Mouse (Mus musculus): ENCODE data around the gene Asf1b. TPM values are rescaled to one million over a fixed set of nuclear protein-coding genes. Genes with fewer than 3 reads are reported as not detected.

Gene Asf1b
- polyA plus RNA-seq, 1 experiment from 2014 or later: 68.2 TPM

DNA sequence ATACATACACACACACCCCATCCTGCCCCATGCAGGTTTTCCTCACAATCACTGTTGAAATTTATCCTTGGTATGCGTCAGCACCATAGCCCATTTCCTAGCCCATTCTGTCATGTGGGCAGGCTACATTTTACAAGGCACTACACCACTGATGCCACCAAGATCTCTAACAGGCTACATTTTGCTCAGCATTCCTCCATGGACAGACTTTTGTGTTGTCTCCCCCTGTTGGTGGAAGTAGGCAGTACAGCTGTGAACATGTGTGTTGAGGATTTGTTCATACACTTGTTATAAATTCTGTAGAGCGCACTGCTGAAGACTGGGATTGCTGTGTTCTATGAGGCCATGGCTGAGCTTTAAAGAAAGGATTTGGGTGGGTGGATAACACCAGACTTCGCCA is 33.7 kb upstream of the Asf1b start:
- ATAC-seq (ENCODE audit: low FRiP score, low TSS enrichment): no peak
- 73% methylated on average over 3 of the region's 3 CpGs for WGBS
- no peak overlapping the region for H3K27ac ChIP-seq (ENCODE audit: low read depth, low read length)
- no peaks in the 10 kb centered on the region for H3K9me3 ChIP-seq (ENCODE audit: control insufficient read depth, low read length)
- peaks cover 68% of the 10 kb centered on the region for H3K36me3 ChIP-seq (ENCODE audit: control insufficient read depth, insufficient read depth, low read length)
- peaks cover 8% of the 10 kb centered on the region for H3K4me1 ChIP-seq (ENCODE audit: control insufficient read depth, insufficient read depth, low read length)
- no peak overlapping the region for H3K4me3 ChIP-seq (ENCODE audit: low read length)
- no peaks in the 10 kb centered on the region for H3K27me3 ChIP-seq (ENCODE audit: control insufficient read depth, insufficient read depth, low read length)
- no peak overlapping the region for H3K4me2 ChIP-seq (replicated peaks; ENCODE audit: low read depth, low read length)
- no peak overlapping the region for H3K9ac ChIP-seq (ENCODE audit: low read depth, low read length)

DNA sequence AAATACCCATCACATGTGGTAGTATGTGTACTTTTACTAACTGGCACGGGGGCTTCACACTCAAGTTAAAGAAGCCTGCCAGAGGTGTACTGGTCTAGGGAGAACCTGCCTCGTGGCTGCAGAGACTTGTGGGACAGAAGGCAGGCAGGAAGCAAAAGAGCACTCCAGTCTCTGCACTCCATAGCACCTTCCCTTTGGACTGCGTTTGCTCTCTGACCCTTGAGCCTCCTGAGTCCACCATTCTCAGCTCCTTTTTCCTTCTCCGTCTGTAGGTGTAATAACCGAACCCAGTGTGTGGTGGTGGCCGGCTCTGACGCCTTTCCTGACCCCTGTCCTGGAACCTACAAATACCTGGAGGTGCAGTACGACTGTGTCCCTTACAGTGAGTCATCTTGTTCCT is 32.6 kb upstream of the Asf1b start:
- H3K27me3 ChIP-seq (ENCODE audit: control insufficient read depth, insufficient read depth, low read length): no peaks in the 10 kb centered on the region
- no peak overlapping the region for H3K9ac ChIP-seq (ENCODE audit: low read depth, low read length)
- H3K9me3 ChIP-seq (ENCODE audit: control insufficient read depth, low read length): no peaks in the 10 kb centered on the region
- peaks cover 12% of the 10 kb centered on the region for H3K4me1 ChIP-seq (ENCODE audit: control insufficient read depth, insufficient read depth, low read length)
- 91% methylated on average over 8 of the region's 8 CpGs for WGBS
- no peak overlapping the region for H3K4me3 ChIP-seq (ENCODE audit: low read length)
- H3K4me2 ChIP-seq (replicated peaks; ENCODE audit: low read depth, low read length): no peak overlapping the region
- H3K27ac ChIP-seq (ENCODE audit: low read depth, low read length): no peak overlapping the region
- no peak for ATAC-seq (ENCODE audit: low FRiP score, low TSS enrichment)
- peaks cover 63% of the 10 kb centered on the region for H3K36me3 ChIP-seq (ENCODE audit: control insufficient read depth, insufficient read depth, low read length)

DNA sequence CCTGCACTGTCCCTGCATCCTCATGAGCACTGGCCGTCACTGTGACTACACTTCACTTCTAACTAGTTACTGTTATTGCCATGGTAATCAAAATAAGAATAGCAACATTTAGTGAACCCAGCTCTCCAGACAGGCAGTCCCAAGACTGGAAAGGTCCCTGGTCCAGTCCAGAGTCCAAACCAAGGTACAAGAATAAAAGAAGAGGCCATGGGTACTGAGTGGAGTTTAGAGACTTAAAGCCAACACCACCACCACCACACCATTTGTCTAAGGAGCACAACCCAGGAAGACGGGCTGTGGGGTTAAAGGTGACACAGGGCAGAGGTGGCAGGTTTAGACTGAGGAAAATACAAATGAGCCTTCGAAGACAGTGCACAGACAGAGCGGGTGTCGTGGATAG is 30.7 kb upstream of the Asf1b start:
- H3K27me3 ChIP-seq (ENCODE audit: control insufficient read depth, insufficient read depth, low read length): no peaks in the 10 kb centered on the region
- H3K9ac ChIP-seq (ENCODE audit: low read depth, low read length): no peak overlapping the region
- 76% methylated on average over 5 of the region's 5 CpGs for WGBS
- ATAC-seq (ENCODE audit: low FRiP score, low TSS enrichment): no peak
- no peak overlapping the region for H3K4me3 ChIP-seq (ENCODE audit: low read length)
- peaks cover 60% of the 10 kb centered on the region for H3K36me3 ChIP-seq (ENCODE audit: control insufficient read depth, insufficient read depth, low read length)
- peaks cover 12% of the 10 kb centered on the region for H3K4me1 ChIP-seq (ENCODE audit: control insufficient read depth, insufficient read depth, low read length)
- H3K9me3 ChIP-seq (ENCODE audit: control insufficient read depth, low read length): no peaks in the 10 kb centered on the region
- H3K4me2 ChIP-seq (replicated peaks; ENCODE audit: low read depth, low read length): no peak overlapping the region
- H3K27ac ChIP-seq (ENCODE audit: low read depth, low read length): no peak overlapping the region

DNA sequence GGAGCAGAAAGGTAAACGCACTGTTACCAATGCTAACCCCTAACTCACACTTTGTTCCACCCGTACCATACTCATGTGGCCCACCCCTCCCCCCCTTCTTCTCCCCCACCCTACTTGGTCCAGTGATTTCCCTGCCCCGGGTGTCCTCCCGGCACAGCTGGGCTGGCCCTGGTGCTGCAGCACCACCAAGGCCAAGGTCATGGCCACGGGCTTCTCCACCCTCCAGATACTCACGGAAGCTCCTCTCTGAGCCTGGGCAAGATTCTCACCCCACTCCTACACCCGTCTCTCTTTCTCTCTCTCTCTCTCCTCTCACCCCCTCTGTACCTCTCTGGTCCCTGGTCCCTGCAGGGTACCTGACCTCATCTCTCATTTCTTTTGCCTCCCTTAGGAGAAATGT is 29.0 kb upstream of the Asf1b start:
- no peak for ATAC-seq (ENCODE audit: low FRiP score, low TSS enrichment)
- Histone ChIP-seq H3K36me3 (ENCODE audit: control insufficient read depth, insufficient read depth, low read length) (peaks cover 61% of the 10 kb centered on the region), H3K9ac (ENCODE audit: low read depth, low read length) (no peak overlapping the region), H3K4me3 (ENCODE audit: low read length) (no peak overlapping the region), H3K4me1 (ENCODE audit: control insufficient read depth, insufficient read depth, low read length) (peaks cover 12% of the 10 kb centered on the region), H3K4me2 (replicated peaks; ENCODE audit: low read depth, low read length) (no peak overlapping the region), H3K27me3 (ENCODE audit: control insufficient read depth, insufficient read depth, low read length) (no peaks in the 10 kb centered on the region), H3K9me3 (ENCODE audit: control insufficient read depth, low read length) (no peaks in the 10 kb centered on the region), H3K27ac (ENCODE audit: low read depth, low read length) (0 out of 2 replicates have a peak overlapping the region, but pooled peaks have one; percentile 4)
- WGBS: 38% methylated on average over 7 of the region's 7 CpGs

DNA sequence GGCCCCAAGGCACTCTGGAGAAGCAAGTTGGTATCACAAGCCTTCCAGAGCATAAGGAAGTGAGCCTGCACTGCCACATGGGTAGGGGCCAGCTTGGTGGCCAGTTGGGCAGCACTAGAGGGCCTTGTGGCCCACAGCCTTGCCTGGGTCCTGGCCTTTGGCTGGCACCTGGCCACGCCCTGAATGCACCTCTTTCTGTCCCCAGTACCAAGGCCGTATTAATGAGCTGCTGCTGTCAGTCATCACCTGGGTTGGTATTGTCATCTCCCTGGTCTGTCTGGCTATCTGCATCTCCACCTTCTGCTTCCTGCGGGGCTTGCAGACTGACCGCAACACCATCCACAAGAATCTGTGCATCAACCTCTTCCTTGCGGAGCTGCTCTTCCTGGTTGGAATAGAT is 21.1 kb upstream of the Asf1b start:
- Histone ChIP-seq H3K9ac (ENCODE audit: low read depth, low read length) (no peak overlapping the region), H3K9me3 (ENCODE audit: control insufficient read depth, low read length) (no peaks in the 10 kb centered on the region), H3K4me2 (replicated peaks; ENCODE audit: low read depth, low read length) (no peak overlapping the region), H3K27ac (ENCODE audit: low read depth, low read length) (no peak overlapping the region), H3K4me1 (ENCODE audit: control insufficient read depth, insufficient read depth, low read length) (no peaks in the 10 kb centered on the region), H3K36me3 (ENCODE audit: control insufficient read depth, insufficient read depth, low read length) (peaks cover 94% of the 10 kb centered on the region), H3K27me3 (ENCODE audit: control insufficient read depth, insufficient read depth, low read length) (no peaks in the 10 kb centered on the region), H3K4me3 (ENCODE audit: low read length) (no peak overlapping the region)
- 91% methylated on average over 5 of the region's 5 CpGs for WGBS
- ATAC-seq (ENCODE audit: low FRiP score, low TSS enrichment): no peak

DNA sequence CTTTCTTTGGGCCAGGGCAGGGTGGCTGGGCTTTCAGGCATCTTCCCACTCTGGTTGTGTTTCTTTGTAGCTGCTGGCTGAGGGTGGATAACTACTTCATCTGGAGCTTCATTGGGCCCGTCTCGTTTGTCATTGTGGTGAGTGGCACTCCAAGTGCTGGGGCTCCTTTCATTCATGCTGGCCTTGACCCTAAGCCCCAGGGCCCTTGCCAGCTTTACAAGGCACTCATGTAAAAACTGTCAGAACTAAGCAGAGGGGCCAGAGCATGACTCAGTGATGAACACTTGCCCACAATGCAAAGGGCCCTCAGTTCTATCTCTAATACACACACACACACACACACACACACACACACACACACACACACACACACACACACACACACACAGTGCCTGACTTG is 20.3 kb upstream of the Asf1b start:
- ATAC-seq (ENCODE audit: low FRiP score, low TSS enrichment): no peak
- Histone ChIP-seq H3K4me2 (replicated peaks; ENCODE audit: low read depth, low read length) (no peak overlapping the region), H3K9me3 (ENCODE audit: control insufficient read depth, low read length) (no peaks in the 10 kb centered on the region), H3K4me1 (ENCODE audit: control insufficient read depth, insufficient read depth, low read length) (no peaks in the 10 kb centered on the region), H3K9ac (ENCODE audit: low read depth, low read length) (no peak overlapping the region), H3K4me3 (ENCODE audit: low read length) (no peak overlapping the region), H3K27me3 (ENCODE audit: control insufficient read depth, insufficient read depth, low read length) (no peaks in the 10 kb centered on the region), H3K27ac (ENCODE audit: low read depth, low read length) (no peak overlapping the region), H3K36me3 (ENCODE audit: control insufficient read depth, insufficient read depth, low read length) (peaks cover 89% of the 10 kb centered on the region)
- 86% methylated on average over 2 of the region's 2 CpGs for WGBS

DNA sequence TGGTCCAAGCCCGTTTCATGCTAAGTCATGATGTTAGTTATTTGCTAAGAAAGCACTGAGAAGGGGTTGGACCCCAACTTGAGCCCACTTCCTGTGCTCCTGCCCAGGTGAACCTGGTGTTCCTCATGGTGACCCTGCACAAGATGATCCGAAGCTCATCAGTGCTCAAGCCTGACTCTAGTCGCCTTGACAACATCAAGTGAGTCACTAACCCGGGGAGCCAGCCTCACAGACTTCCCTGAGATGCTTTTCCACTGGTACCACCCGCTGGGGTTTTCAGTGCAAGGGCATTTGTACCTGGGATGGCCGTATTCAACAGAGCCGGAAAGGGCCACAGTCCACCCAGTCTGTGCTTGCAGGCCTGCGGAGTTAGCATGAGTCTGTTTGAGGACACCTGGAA is 19.9 kb upstream of the Asf1b start:
- no peak overlapping the region for H3K4me2 ChIP-seq (replicated peaks; ENCODE audit: low read depth, low read length)
- no peaks in the 10 kb centered on the region for H3K9me3 ChIP-seq (ENCODE audit: control insufficient read depth, low read length)
- H3K27me3 ChIP-seq (ENCODE audit: control insufficient read depth, insufficient read depth, low read length): no peaks in the 10 kb centered on the region
- no peak for ATAC-seq (ENCODE audit: low FRiP score, low TSS enrichment)
- no peaks in the 10 kb centered on the region for H3K4me1 ChIP-seq (ENCODE audit: control insufficient read depth, insufficient read depth, low read length)
- no peak overlapping the region for H3K4me3 ChIP-seq (ENCODE audit: low read length)
- H3K36me3 ChIP-seq (ENCODE audit: control insufficient read depth, insufficient read depth, low read length): peaks cover 87% of the 10 kb centered on the region
- H3K27ac ChIP-seq (ENCODE audit: low read depth, low read length): no peak overlapping the region
- 93% methylated on average over 8 of the region's 8 CpGs for WGBS
- no peak overlapping the region for H3K9ac ChIP-seq (ENCODE audit: low read depth, low read length)

DNA sequence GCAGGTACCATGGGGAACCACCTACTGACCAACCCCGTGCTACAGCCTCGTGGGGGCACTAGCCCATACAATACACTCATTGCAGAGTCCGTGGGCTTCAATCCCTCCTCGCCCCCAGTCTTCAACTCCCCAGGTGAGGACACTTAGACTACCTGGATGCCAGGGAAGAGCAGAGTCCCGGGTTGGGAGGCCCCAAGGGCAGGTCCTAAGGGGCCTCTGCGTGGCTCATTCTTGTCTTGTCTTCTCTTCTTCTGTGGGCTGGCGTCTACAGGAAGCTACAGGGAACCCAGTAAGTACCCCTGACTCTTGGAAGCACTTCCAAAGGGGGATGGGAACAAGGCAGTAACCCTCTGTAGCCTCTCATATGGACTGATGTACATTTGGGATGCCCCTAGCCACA is 17.7 kb upstream of the Asf1b start:
- WGBS: 94% methylated on average over 7 of the region's 7 CpGs
- Histone ChIP-seq H3K4me2 (replicated peaks; ENCODE audit: low read depth, low read length) (no peak overlapping the region), H3K27me3 (ENCODE audit: control insufficient read depth, insufficient read depth, low read length) (no peaks in the 10 kb centered on the region), H3K36me3 (ENCODE audit: control insufficient read depth, insufficient read depth, low read length) (peaks cover 65% of the 10 kb centered on the region), H3K9ac (ENCODE audit: low read depth, low read length) (no peak overlapping the region), H3K4me3 (ENCODE audit: low read length) (no peak overlapping the region), H3K9me3 (ENCODE audit: control insufficient read depth, low read length) (no peaks in the 10 kb centered on the region), H3K27ac (ENCODE audit: low read depth, low read length) (no peak overlapping the region), H3K4me1 (ENCODE audit: control insufficient read depth, insufficient read depth, low read length) (no peaks in the 10 kb centered on the region)
- no peak for ATAC-seq (ENCODE audit: low FRiP score, low TSS enrichment)

DNA sequence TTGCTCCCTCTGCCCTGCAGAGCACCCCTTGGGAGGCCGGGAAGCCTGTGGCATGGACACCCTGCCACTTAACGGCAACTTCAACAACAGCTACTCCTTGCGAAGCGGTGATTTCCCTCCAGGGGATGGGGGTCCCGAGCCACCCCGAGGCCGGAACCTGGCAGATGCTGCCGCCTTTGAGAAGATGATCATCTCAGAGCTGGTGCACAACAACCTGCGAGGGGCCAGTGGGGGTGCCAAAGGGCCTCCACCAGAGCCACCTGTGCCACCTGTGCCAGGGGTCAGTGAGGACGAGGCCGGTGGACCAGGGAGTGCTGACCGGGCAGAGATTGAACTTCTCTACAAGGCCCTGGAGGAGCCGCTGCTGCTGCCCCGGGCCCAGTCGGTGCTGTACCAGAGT is 17.0 kb upstream of the Asf1b start:
- no peaks in the 10 kb centered on the region for H3K9me3 ChIP-seq (ENCODE audit: control insufficient read depth, low read length)

More for the DNA sequence above, 17.0 kb upstream of the Asf1b start:
- no peak overlapping the region for H3K9ac ChIP-seq (ENCODE audit: low read depth, low read length)
- H3K27me3 ChIP-seq (ENCODE audit: control insufficient read depth, insufficient read depth, low read length): no peaks in the 10 kb centered on the region
- H3K4me1 ChIP-seq (ENCODE audit: control insufficient read depth, insufficient read depth, low read length): no peaks in the 10 kb centered on the region
- ATAC-seq (ENCODE audit: low FRiP score, low TSS enrichment): no peak
- no peak overlapping the region for H3K4me3 ChIP-seq (ENCODE audit: low read length)
- 88% methylated on average over 15 of the region's 15 CpGs for WGBS
- no peak overlapping the region for H3K27ac ChIP-seq (ENCODE audit: low read depth, low read length)
- H3K4me2 ChIP-seq (replicated peaks; ENCODE audit: low read depth, low read length): no peak overlapping the region
- H3K36me3 ChIP-seq (ENCODE audit: control insufficient read depth, insufficient read depth, low read length): peaks cover 59% of the 10 kb centered on the region

All from kidney, embryonic 14.5 days (tissue).